Mouse (Mus musculus) kidney, postnatal 10 days (tissue): ENCODE measurements around the gene Kctd11.
A peak's percentile ranks its signal among the peaks of the same experiment; 100 is the strongest.
"Not testable (repeated sequence)": the region's sequence is repeated elsewhere in the genome, so short reads cannot be mapped to it uniquely, and the experiment has no call there.

Experiments
- DNase-seq: peaks from one replicate; pipeline ENCODE4 v3.0.0; 2021; ENCODE audit warnings: mixed read lengths

Gene Kctd11

DNA sequence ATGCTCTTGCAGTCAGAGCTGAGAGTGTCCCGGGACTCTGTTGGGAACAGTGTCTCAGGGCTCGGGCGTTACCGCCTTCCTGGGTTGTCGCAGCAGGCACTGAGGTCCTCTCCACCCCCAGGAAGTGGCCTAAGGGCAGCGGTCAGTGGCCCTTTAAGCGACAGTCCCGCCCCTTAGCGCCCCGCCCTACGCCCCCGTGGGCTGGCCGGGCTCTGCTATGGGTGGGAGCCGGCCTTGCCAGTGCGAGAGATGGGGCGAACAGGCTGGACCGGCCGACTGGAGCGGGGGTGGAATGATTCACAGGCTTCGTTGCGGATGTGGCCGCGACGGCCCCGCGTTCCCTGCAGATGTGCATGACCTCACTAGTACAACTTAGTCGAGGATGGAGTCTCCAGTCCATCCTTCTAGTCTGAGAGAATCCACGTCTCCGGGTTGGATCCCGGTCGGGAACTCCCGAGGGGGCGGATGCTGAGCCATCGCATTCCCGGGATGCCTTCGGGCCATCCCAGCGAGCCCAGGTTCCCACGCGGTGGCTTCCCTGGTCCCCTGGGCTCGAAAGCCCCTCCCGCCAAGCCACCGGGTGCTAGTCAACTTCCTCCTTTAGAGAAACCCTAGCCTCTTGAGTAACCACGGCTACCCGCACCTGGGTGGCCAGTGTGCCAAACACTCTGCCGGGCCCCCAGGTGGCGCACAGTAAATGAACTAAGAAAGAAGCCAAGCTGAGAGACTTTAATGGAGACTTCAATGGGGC is at the start of gene Kctd11:
Kctd11 (minus strand) TSS at position 554 of the 751 bp plus-strand sequence.
- DNase-seq, result peak; percentile 93

DNA sequence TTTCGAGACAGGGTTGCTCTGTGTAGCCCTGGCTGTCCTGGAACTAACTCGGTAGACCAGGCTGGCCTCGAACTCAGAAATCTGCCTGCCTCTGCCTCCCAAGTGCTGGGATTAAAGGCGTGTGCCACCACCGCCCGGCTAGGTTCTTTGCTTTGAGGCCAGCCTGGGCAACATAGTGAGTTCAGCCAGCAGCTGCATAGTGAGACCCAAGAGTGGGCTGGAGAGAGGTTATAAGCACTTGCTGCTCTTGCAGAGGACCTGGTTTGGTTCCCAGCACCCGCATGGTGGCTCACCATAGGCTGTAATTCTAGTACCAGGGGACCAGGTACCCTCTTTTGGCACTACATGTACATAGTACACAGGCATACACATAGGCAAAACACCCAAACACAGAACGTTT is 49.0 kb upstream of the Kctd11 start:
- DNase-seq, result not testable (repeated sequence)

DNA sequence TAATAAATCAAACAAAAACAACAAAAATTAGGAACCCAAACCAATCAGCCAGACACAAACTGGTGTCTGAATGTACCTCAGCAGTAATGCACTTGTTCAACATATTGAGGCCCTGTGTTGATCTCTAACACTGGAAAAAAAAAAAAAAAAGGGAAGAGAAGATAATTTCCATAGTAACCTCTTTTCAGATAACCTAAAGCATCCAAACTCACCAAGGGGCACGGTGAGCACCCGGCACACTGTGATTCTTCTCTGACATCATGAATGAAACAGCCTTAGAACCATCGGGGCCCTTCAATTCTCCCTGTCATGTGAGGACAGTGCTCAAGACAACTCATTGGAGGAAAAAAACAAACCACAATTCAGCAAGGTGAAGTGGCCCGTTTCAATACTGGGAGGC is 48.5 kb upstream of the Kctd11 start:
- no peak for DNase-seq

DNA sequence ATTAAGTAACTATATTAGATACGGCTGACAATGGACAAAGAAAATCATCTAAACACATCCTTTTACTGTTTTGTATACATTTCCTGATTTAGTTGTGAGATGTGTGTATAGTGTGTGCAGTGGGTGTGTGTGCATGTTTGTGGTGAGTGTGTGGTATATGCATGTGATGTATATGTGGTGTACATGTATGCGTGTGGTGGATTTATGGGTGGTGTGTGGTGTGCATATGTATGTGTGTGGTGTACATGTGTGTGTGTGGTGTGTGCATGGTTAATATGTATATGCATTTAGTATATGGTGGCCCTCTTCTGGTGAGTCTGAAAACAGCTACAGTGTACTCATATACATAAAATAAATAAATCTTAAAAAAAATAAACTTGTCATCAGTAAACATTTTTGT is 46.3 kb upstream of the Kctd11 start:
- no peak for DNase-seq

DNA sequence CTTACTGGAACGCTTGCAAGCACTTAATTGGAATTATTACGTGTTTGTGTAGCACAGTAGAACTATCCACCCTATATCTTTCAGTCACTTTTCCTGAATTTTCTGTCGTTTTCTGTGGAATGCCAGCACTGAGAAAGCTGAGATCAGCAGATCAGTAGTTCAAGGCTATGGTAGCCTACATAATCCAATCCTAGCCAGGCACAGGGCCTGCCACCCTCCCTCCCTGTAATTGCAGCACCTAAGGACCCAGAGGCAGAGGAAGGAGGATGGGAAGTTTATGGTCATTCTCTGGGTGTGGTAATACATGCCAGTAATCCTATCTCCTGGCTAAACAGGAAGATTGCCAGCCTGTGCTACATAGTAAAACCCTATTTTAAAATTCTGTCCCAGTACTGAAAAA is 41.6 kb upstream of the Kctd11 start:
- DNase-seq, result no peak

DNA sequence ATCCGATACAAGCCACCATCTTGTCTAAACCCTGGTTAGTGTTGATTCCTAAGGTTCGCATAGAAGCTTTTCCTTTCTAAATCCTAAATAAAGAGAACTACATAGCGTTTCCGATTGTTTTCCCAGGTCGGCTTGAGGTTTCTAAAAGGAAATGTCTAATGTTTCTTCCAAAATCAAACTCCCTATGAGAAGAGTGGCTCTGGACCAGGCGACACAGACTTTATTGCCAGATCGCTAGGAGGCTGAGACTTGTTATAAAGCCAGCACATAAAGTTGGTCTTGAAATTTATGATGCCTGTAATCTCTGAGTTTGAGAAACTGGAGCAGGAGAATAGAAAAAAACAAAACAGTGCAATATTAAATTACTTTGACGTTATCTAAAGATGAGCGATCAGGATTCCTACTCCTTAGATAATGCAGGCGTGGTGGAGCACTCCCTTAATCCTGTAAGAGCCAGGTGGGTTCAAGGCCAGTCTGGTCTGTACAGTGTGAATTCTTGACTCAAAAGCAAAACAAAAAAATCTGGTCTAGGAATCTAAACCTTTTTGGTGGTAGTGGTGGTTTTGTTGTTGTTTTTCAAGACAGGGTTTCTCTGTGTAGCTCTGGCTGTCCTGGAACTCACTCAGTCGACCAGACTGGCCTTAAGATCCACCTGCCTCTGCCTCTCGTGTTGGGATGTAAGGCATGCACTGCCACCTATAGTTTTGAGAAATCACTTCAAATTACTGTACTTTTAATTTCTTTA is 41.0 kb upstream of the Kctd11 start:
- no peak for DNase-seq

DNA sequence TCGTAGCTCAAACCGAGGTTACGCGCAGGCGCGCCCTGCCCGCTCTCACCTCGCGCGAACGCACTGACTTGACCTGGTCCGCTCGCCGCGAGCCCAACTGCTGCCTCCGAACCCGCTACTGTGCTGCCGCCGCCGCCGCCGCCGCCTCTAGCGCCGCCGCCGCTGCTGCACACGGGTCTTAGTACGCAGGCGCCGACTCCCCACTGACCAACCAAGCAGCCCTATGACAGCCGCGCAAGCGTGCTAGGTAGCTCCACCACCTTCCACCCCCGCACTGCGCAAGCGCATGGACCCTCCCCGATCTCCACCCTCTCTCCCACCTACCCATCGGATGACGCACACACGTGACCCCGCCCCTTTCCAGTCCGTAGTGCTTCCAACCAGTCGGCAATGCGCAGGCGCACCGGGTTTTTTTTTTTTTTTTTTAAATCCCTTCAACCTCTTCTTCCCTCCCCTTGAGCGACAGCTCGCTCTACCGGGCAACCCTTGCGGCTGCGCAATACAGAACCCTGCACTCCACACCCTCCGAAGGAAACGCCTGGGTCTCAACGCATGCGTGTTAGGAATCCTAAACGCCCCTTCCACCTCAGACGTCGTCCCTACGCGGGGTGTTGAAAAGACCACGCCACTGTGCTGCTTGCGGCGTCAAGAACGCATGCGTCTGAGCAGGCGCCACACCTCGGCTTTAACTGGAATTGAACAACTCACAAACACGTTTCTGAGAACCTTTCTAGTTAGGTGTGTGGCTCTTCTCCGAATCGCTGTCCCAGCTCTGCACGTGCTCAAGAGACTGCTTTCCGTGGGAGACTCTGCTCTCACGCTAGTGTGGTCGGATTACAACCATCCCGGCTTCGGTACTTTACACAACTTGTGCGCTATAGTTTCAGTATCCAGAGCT is 40.2 kb upstream of the Kctd11 start, which contains the start of gene Eif5a:
Eif5a (minus strand) TSS at position 845 of the 898 bp plus-strand sequence.
- peak; percentile 100 for DNase-seq

DNA sequence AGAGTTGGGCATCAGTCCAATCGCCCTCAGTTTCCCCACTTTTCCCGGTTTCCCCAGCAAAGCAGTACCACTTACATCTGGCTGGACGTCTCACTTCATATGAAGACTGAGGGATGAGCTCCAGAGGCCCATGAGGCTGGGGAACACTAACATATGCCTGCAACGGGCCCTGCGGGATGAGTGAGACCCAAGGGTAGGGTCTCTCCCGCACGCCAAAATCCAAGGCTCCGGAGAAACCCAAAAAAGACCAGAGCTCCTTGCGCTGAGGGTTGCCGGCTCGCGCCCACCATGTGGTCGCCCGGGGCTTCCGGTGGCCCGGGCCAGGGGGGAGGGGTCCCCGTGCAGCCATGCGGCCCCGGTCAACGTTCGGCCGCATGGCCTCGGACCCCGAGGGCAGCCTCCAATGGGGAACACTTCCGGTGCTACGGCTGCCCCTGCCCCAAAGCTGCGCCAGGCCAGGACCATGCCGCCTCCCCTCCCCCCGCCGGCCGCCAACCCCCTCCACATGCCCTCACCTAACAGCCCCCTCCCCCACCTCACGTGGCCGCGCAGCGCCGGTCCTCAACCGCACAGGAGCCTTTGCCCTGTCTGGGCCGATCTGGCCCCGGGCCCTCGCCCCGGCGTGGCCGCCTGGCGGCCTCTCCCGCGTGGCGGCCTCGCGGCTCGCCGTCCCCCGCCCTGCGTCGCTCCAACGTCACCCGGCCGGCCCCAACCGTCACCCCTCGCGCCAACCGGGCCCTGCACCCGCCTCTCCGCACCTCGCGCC is 39.2 kb upstream of the Kctd11 start:
- peak; percentile 77 for DNase-seq

DNA sequence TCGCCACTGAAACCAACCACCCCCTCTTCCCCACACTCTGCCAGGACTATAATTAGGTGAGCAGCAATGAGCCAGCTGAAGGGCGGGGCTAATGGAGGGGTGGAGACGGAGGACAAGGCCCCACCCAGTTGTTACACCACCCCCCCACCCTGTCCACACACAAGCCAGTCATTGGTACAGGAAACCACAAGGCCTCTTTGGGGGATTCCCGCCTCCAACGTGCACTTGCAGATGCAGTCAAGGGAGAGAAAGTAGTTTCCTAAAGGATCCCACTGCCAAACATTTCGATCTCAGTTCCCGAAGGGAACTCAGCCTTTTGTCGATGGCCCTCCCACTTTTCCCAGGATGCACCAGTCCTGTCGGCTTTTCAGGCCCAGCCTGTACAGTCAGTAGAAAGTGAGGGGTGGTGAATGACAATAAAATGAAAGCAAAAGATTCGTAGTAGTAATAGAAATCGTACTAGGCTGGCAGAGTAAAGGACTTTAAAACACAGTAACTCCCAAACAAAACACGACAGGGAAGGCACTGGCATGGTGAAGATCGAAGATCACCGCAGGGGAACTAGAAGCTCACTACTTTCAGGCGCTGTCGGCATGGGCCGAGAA is 38.6 kb upstream of the Kctd11 start:
- peak; percentile 87 for DNase-seq

DNA sequence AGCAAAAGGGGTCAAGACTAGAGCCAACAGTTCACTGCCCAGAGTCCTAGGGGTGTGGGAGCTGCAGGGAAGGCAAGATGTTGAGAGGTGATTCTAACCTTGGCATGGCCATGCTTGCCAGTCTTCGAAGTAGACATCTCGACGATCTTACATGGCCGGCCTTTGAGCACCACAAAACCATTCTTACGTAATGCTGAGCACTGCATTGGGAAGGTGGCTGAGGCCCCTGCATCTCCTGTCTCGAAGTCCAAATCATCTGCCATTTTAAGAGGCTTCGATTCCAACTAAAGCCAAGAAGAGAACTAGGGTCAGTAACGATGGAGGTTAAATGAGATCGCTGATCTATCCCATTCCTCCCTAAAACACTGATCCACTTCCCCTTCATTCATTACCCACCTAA is 37.8 kb upstream of the Kctd11 start:
- no peak for DNase-seq

DNA sequence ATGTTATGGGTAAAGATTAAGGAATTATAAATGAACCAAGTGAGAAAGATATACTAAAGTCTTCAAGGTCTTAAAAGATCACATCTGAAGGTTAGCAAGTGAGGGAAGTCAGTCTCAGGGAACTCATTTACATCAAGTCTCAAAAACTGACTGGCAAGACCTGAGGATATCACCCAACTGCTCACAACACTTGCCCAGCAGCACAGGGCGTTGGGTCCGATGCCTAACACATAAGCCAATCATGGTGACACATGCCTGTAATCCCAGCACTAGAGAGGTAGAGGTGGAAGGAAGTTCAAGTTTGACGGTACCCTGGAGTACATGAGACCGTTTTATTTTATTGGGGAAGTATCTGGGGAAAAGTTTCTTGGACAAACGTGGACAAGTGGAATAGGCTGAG is 36.9 kb upstream of the Kctd11 start:
- DNase-seq, result no peak

DNA sequence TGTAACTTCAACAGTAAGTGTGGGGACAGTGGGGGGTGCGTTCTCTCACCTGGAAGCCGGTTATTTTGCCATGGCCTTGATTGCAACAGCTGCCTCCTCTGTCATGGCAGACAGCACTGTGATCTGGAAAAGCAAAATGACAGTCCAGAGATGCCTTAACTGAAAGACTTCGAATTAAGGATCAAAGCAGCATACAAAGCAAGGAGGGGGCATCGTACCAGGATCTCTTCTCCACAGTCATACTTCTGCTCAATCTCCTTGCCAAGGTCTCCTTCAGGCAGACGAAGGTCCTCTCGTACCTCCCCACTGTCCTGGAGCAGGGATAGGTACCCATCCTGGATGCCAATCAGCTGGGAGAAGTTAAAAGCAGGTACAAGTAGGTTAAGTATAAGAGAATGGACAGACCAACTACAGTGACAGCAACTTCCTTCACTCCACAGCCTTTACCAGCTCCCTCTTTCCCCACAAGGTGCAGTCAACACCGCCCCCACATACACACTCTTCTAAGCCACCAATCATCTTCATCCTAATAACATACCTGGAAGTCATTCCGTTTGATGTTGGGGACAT is 36.3 kb upstream of the Kctd11 start:
- DNase-seq, result no peak

DNA sequence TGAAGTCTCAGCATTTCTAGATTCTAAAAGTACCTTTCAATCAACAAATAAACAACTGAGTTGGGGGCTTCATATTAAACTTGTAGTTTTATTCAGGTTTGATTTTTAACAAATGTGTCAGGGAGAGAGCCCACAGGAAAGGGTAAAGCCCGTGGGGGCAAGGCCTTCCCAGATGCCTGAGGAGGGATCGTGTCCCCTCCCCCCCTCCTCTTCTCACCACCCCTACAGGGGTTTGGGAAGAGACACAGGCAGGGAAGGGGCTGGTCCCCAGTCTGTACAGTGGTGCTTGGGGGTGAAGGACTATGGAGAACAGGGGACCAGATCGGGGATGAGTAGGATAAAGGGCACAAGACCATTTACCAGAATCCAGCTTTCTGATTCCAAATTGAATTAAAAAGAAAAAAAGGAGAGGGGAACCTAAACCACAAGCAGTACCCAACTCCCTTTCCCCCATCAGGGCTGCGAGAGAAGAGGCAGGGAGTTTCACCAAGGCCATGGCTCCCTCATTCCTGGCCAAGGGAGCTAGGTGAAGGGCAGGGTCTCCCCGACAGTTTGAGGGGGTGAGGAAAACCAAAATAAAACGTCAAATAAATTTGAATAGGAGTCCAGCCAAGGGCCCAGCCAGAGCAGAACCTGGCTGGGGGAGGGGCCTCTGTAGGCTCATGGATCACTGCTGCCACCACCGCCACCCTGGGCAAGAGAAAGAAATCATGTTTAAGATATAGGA is 35.6 kb upstream of the Kctd11 start:
- DNase-seq, result not testable (repeated sequence)

DNA sequence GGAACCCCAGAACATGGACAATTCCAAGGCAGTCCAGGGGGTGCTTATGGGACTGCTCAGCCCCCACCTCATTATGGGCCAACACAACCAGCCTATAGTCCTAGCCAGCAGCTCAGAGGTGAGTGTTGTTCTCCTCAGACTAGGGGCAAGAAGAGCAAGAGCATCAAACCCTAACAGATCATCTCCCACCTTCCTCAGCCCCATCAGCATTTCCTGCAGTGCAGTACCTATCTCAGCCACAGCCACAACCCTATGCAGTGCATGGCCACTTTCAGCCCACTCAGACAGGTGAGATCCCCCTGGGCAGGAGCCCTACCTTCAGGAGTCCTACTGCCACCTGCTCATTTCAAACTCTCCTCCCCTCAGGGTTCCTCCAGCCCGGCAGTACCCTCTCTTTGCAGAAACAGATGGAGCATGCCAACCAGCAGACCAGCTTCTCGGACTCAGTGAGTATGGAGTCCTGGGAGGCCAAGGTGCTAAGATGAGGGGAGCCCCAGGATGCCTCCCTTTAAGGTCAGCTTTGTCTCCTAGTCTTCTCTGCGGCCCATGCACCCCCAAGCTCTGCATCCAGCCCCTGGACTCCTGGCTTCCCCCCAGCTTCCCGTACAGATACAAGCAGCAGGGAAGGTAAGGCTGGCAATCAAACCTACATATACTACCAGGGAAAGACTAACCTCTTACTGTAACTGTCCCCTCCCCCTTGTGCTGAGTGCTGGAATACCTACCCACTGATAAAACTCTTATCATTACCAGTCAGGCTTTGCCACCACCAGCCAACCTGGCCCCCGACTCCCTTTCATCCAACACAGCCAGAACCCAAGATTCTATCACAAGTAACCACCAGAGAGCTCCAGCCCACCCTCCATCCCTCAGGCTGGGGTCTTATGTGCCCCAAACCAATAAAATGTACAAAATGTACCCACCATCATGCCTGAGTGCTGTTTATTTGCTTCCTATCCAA is 34.7 kb upstream of the Kctd11 start:
- no peak for DNase-seq

DNA sequence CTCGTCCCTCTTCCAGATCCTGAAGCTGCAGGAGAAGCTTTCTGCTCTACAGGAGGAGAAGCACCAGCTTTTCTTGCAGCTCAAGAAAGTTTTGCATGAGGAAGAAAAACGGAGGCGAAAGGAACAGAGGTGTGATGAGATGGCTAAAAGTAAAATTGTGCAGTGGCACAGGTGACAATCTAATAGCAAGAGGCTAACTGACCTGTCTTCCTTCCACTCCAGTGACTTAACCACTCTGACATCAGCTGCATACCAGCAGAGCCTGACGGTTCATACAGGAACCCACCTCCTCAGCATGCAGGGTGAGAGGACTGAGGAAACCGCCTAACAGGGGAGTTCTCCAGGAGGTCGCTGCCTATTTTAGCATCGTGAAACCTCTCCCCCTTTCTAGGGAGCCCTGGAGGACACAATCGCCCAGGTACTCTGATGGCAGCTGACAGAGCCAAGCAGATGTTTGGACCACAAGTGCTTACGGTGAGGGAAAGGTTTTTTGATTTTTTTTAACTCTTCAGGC is 33.8 kb upstream of the Kctd11 start:
- DNase-seq, result no peak

DNA sequence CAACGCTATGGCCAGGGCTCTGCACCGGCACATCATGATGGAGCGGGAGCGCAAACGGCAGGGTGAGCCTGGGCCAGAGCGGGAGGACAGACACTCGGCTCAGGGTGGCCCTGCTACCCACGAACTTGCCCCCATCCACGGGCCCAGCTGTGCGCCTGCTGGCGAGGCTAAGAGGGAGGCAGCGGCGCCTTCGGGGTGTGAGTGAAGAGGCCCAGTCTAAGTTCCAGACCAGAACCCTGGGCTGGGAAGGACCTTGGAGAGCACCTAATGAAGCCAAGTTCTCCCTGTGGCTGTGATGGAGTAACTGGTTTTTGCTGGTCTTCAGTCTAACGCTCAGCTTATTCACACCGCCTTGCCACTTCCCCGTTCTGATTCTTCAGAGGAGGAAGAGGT is 33.2 kb upstream of the Kctd11 start:
- DNase-seq, result peak; percentile 52

DNA sequence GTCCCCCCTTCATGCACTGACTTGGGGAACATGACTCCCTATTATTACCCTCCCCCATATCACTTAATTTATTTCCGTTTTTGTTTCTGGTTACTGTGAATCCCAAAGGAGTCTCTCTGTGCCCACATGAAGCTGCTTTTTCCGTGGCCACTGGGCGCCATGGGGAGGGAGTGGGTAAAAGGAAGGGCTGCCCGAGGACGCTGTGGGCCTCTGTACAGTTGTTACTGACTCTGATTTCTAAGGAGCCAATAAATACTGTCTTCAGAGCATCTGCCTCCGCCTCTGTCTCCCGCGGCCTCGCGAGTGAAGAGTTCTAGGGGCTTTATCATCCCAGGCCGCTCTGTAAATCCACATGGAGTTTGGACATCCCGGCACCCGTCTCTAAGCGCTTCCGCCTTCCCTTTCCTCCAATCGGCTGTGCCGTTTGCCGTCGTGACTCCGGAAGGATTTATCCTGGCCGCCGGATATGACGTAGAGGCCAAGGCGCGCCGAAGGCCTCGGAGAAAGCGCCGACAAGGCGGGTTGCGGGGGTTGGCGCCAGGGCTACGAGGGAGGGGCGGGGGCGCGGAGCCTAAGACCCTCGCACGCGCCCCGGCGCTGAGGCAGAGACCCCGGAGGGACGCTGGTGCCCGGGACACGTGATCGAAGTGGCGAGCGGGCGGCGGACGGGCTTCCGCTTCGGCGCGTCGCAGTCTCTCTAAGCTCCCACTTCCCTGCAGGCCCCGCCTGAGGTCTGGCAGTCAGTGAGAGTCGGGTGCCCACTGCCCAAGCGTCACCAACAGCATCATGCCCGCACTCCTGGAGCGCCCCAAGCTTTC is 32.6 kb upstream of the Kctd11 start, which contains the start of gene Gps2:
Gps2 (plus strand) TSS at position 335 of the 818 bp plus-strand sequence.
- peak; percentile 95 for DNase-seq
